Mouse (Mus musculus) lung, adult 2 months (tissue): Measurements from ENCODE around the gene Prr5l.

ENCODE experiments used
- CTCF ChIP-seq: fragments of 200-500 bp; IDR thresholded peaks from 2 replicates; pipeline ENCODE4 v1.5.1; 2011; ENCODE audit warnings: mild to moderate bottlenecking, low read length, control low read depth; ENCODE audit not compliant: insufficient read depth
- POLR2A ChIP-seq: fragments of 200-500 bp; IDR thresholded peaks from 2 replicates; pipeline ENCODE4 v1.6.1; 2011; ENCODE audit warnings: low read depth, mild to moderate bottlenecking, control low read depth, low read length, borderline replicate concordance; ENCODE audit errors: extremely low read depth

DNA sequence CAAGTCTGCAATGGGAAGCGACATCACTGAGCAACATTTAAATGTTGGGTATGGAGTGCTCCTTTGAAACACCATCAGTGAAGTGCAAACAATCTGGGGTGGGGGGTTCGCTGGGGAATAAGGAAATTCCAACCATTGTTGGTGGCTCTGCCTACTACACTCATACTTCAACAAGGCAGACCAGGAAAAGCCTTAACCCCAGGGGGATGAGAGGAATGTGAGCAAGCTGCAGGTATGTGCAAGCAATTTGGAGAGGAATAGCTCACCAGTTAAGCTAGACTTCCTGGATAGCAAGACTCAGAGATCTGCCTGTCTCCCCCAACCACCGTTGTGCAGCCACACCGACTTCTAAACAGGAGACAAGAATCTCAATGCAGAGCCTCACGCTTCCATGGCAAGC is 142.9 kb downstream of the Prr5l start:
- TF ChIP-seq CTCF (no peak), POLR2A (no peak)
